In genomic region chr2:132022621-132023020, GRCm38 (mm10) we compare ENCODE assay signal across 14 mouse cellular contexts. TPM values are rescaled to one million over a fixed set of nuclear protein-coding genes. Genes with fewer than 3 reads are reported as not detected.
DNase-seq lines count a peak whose midpoint lies in the region; ATAC-seq and TF ChIP-seq lines count a peak whose summit lies in the region.
"Had no signal": no experiment of that assay in that cellular context is flagged by ENCODE, and none has a peak within 500 bp of the region (broad histone marks: within the 10 kb centered on the region; RNA-seq: fewer than 3 reads in every experiment).

No protein-coding gene starts in this region.

- H3K36me3 ChIP-seq in lung, embryonic 14.5 days (ENCODE audit: insufficient read depth), result no peaks in the 10 kb centered on the region
- peaks cover 3 to 59% of the 10 kb centered on the region in 2 experiments for H3K36me3 ChIP-seq in CH12.LX (replicated peaks in 1 of 2; ENCODE audit: control insufficient read depth in 1 of 2, insufficient read depth in 1 of 2, low read length in 1 of 2)
- H3K36me3 ChIP-seq in liver, postnatal 0 days (replicated peaks; ENCODE audit: insufficient read depth, low read length), result no peaks in the 10 kb centered on the region
- H3K36me3 ChIP-seq: hindbrain, embryonic 12.5 days had no signal

- H3K4me3 ChIP-seq in lung, embryonic 14.5 days (ENCODE audit: low read depth, low read length), result no peak overlapping the region
- H3K4me3 ChIP-seq in lung, adult 2 months (replicated peaks; ENCODE audit: extremely low read depth, low read depth, low read length), result no peak overlapping the region
- H3K4me3 ChIP-seq in CH12.LX (replicated peaks in 1 of 3; ENCODE audit: low read depth in 2 of 3, low read length in 2 of 3, poor library complexity in 1 of 3), result peak overlapping the region; percentile 43 to 63 (median 49)
- H3K4me3 ChIP-seq in liver, postnatal 0 days (ENCODE audit: low read depth, low read length), result no peak overlapping the region
- H3K4me3 ChIP-seq: erythroblast, embryonic 14.5 days; gastrocnemius, adult 2 months; hindbrain, embryonic 12.5 days had no signal

- no peak overlapping the region for H3K9ac ChIP-seq in lung, embryonic 14.5 days
- peak overlapping the region; percentile 47 for H3K9ac ChIP-seq in CH12.LX (ENCODE audit: insufficient read depth, low read depth)
- no peak overlapping the region for H3K9ac ChIP-seq in liver, postnatal 0 days (replicated peaks)
- H3K9ac ChIP-seq: hindbrain, embryonic 12.5 days had no signal

- H3K27ac ChIP-seq in lung, embryonic 14.5 days (ENCODE audit: low read depth), result no peak overlapping the region
- peak overlapping the region; percentile 99 for H3K27ac ChIP-seq in CH12.LX (ENCODE audit: insufficient read depth, low read depth)
- H3K27ac ChIP-seq in liver, postnatal 0 days (ENCODE audit: low read depth), result peak overlapping the region; percentile 73; the same call in 1 of the 2 replicates
- H3K27ac ChIP-seq: gastrocnemius, adult 2 months had no signal

- no peaks in the 10 kb centered on the region for H3K9me3 ChIP-seq in lung, embryonic 14.5 days (ENCODE audit: low read depth, low read length)
- no peaks in the 10 kb centered on the region for H3K9me3 ChIP-seq in CH12.LX (replicated peaks; ENCODE audit: low read length)
- H3K9me3 ChIP-seq in liver, postnatal 0 days (ENCODE audit: low read length), result no peaks in the 10 kb centered on the region
- H3K9me3 ChIP-seq: hindbrain, embryonic 12.5 days had no signal

- H3K27me3 ChIP-seq in lung, embryonic 14.5 days (ENCODE audit: insufficient read depth, low read length), result no peaks in the 10 kb centered on the region
- H3K27me3 ChIP-seq in CH12.LX (replicated peaks), result no peaks in the 10 kb centered on the region
- no peaks in the 10 kb centered on the region for H3K27me3 ChIP-seq in liver, postnatal 0 days (ENCODE audit: insufficient read depth, low read length)
- H3K27me3 ChIP-seq: hindbrain, embryonic 12.5 days had no signal

- peak; percentile 46 for DNase-seq in lung, embryonic 14.5 days
- no peak for DNase-seq in lung, adult 2 months
- peak; percentile 53 for DNase-seq in CH12.LX (ENCODE audit: extremely low read depth)
- no peak for DNase-seq in liver, postnatal 0 days
- peak; percentile 54 for DNase-seq in thymus, postnatal 0 days (ENCODE audit: low spot score)
- no peak for DNase-seq in layer of hippocampus, postnatal 10 days (ENCODE audit: low spot score in 2 of 2)
- no peak for DNase-seq in adrenal gland, postnatal 4 days (ENCODE audit: low spot score in 2 of 2)
- DNase-seq: adrenal gland, postnatal 25 days; cerebellum, postnatal 10 days; gastrocnemius, adult 2 months; left cerebral cortex, postnatal 4 days; midbrain, embryonic 14.5 days had no signal

- no peak for TF ChIP-seq POLR2A in lung, adult 2 months (IDR thresholded peaks at IDR 0.05; ENCODE audit: borderline replicate concordance, extremely low read depth, low read depth, low read length)
- 0 out of 2 replicates have a peak, but pooled peaks have one; percentile 29 for TF ChIP-seq POLR2A in CH12.LX (IDR thresholded peaks at IDR 0.05; ENCODE audit: low read depth, low read length)

- ATAC-seq in lung, embryonic 14.5 days (ENCODE audit: insufficient read depth), result no peak
- no peak for ATAC-seq in liver, postnatal 0 days

- dilution Hi-C loops in CH12.LX (cut with MboI; ENCODE audit: extremely low pct_ligation_motif_present, extremely low pct_unique_long_range_greater_than_20kb, low sequenced_read_pairs), result no loop called here

- in situ Hi-C loops in CH12.LX (cut with MboI; ENCODE audit: low pct_ligation_motif_present, low pct_unique_long_range_greater_than_20kb, low sequenced_read_pairs), result loop anchor here (5.0 kb wide), 1 partner anchor 35 kb away; no protein-coding TSS in a partner anchor

- no peak overlapping the region for H3K4me2 ChIP-seq in lung, embryonic 14.5 days
- peak overlapping the region; percentile 64 for H3K4me2 ChIP-seq in CH12.LX (ENCODE audit: insufficient read depth, low read depth, poor library complexity, severe bottlenecking)
- H3K4me2 ChIP-seq in liver, postnatal 0 days (ENCODE audit: low read depth, low read length), result peak overlapping the region; percentile 40; the same call in 1 of the 2 replicates
- H3K4me2 ChIP-seq: hindbrain, embryonic 12.5 days had no signal

- no peak for TF ChIP-seq RAD21 in CH12.LX (IDR thresholded peaks at IDR 0.05; ENCODE audit: low read depth, low read length)

- 63% methylated on average over 8 of the region's 8 CpGs for WGBS in lung, embryonic 14.5 days
- WGBS in lung, adult 2 months, result 45% methylated on average over 8 of the region's 8 CpGs
- 37% methylated on average over 8 of the region's 8 CpGs for WGBS in liver, postnatal 0 days (ENCODE audit: insufficient replicate concordance)

- peaks cover 76% of the 10 kb centered on the region for H3K79me2 ChIP-seq in CH12.LX (replicated peaks; ENCODE audit: control insufficient read depth, extremely low read depth, insufficient read depth, poor library complexity, severe bottlenecking)

- H3K4me1 ChIP-seq in lung, embryonic 14.5 days (ENCODE audit: insufficient read depth), result no peaks in the 10 kb centered on the region
- peaks cover 24% of the 10 kb centered on the region for H3K4me1 ChIP-seq in lung, adult 2 months (ENCODE audit: control insufficient read depth, insufficient read depth, low read length)
- peaks cover 26 to 93% of the 10 kb centered on the region in 2 experiments for H3K4me1 ChIP-seq in CH12.LX (ENCODE audit: control insufficient read depth in 1 of 2, insufficient read depth in 2 of 2)
- H3K4me1 ChIP-seq in liver, postnatal 0 days (ENCODE audit: insufficient read depth), result peaks cover 34% of the 10 kb centered on the region

- peak; percentile 39; the same call in 1 of the 2 replicates for TF ChIP-seq EP300 in CH12.LX (IDR thresholded peaks at IDR 0.05; ENCODE audit: low read length)
- TF ChIP-seq EP300 in liver, postnatal 0 days (IDR thresholded peaks at IDR 0.05; ENCODE audit: low read depth), result no peak

- no peak for TF ChIP-seq CTCF in lung, embryonic 14.5 days (IDR thresholded peaks at IDR 0.05; ENCODE audit: low read depth)
- TF ChIP-seq CTCF in lung, adult 2 months (IDR thresholded peaks at IDR 0.05; ENCODE audit: insufficient read depth, low read length), result no peak
- TF ChIP-seq CTCF in CH12.LX (conservative IDR thresholded peaks at IDR 0.05 in 1 of 2, IDR thresholded peaks at IDR 0.05 in 1 of 2; ENCODE audit: low read depth in 2 of 2, low read length in 2 of 2), result no peak
- TF ChIP-seq CTCF in liver, postnatal 0 days (IDR thresholded peaks at IDR 0.05; ENCODE audit: low read depth), result no peak

TF ChIP-seq in CH12.LX, 34 proteins besides CTCF, POLR2A, EP300 and RAD21:
- TF ChIP-seq USF1 (IDR thresholded peaks at IDR 0.05; ENCODE audit: low read depth, low read length) (no peak), RCOR1 (conservative IDR thresholded peaks at IDR 0.05; ENCODE audit: low read depth, low read length) (no peak), ELF1 (IDR thresholded peaks at IDR 0.05; ENCODE audit: low read depth, low read length) (0 out of 2 replicates have a peak, but pooled peaks have one; percentile 19), CHD2 (IDR thresholded peaks at IDR 0.05; ENCODE audit: low read length) (no peak), MXI1 (IDR thresholded peaks at IDR 0.05; ENCODE audit: low read depth, low read length) (peak; percentile 28; the same call in 1 of the 2 replicates), MAX (IDR thresholded peaks at IDR 0.05; ENCODE audit: low read length) (peak; percentile 46; the same call in 1 of the 2 replicates), NELFE (IDR thresholded peaks at IDR 0.05; ENCODE audit: low read depth, low read length) (peak; percentile 15; the same call in 1 of the 2 replicates), ETS1 (conservative IDR thresholded peaks at IDR 0.05; ENCODE audit: low read depth, low read length) (peak; percentile 51), HCFC1 (IDR thresholded peaks at IDR 0.05; ENCODE audit: low read depth, low read length) (no peak), MYC (IDR thresholded peaks at IDR 0.05; ENCODE audit: low read depth, low read length) (0 out of 2 replicates have a peak, but pooled peaks have one; percentile 59), MAFK (IDR thresholded peaks at IDR 0.05; ENCODE audit: insufficient replicate concordance, low read length) (no peak), SMC3 (IDR thresholded peaks at IDR 0.05; ENCODE audit: low read depth, low read length) (no peak), ZNF384 (IDR thresholded peaks at IDR 0.05; ENCODE audit: low read depth, low read length) (no peak), MEF2A (IDR thresholded peaks at IDR 0.05; ENCODE audit: borderline replicate concordance, low read depth, low read length) (peak; percentile 30; the same call in 1 of the 2 replicates), TCF12 (IDR thresholded peaks at IDR 0.05; ENCODE audit: low read depth, low read length) (0 out of 2 replicates have a peak, but pooled peaks have one; percentile 34), TBP (conservative IDR thresholded peaks at IDR 0.05; ENCODE audit: low read depth, low read length) (no peak), BHLHE40 (IDR thresholded peaks at IDR 0.05; ENCODE audit: low read depth, low read length) (peak; percentile 30; the same call in 1 of the 2 replicates), JUND (conservative IDR thresholded peaks at IDR 0.05; ENCODE audit: low read depth, low read length) (no peak), SIN3A (IDR thresholded peaks at IDR 0.05; ENCODE audit: low read length) (0 out of 2 replicates have a peak, but pooled peaks have one; percentile 50)

RNA-seq across cellular contexts. Expression of gene Rassf2, which starts 7.4 kb away (rescaled TPM):
- 15.8 and 15.9 TPM in 2 replicates for polyA plus RNA-seq in lung, embryonic 14.5 days (2014; fragmentation: Nextera tagmentation; extraction: Ambion mirVana)
- polyA plus RNA-seq in lung, adult 2 months (2012; rRNA removed), result 26.6 and 27.1 TPM in 2 replicates
- total RNA-seq in CH12.LX (2012; rRNA removed), result 44.4 and 45.3 TPM in 2 replicates
- 30.2 and 33.8 TPM in 2 replicates for total RNA-seq in CH12.LX (2014; rRNA removed)
- 60.4 and 61.5 TPM in 2 replicates for polyA plus RNA-seq in CH12.LX (2012; ENCODE audit: insufficient read length, low read depth)
- polyA plus RNA-seq in liver, postnatal 0 days (2015; fragmentation: Nextera tagmentation; extraction: Ambion mirVana), result 1.9 and 3.0 TPM in 2 replicates
- polyA plus RNA-seq in thymus, postnatal 0 days (2015; fragmentation: Nextera tagmentation; extraction: Ambion mirVana), result 25.1 and 27.6 TPM in 2 replicates
- total RNA-seq in layer of hippocampus, postnatal 10 days (2021), result 10 to 100 TPM; 37.4 to 39.8 TPM
- 10 to 100 TPM; 14.5 to 16.7 TPM for total RNA-seq in adrenal gland, postnatal 4 days (2021)

Comparison
In these comparisons a context has a peak if more than half of its experiments do, and no peak if none do; other contexts are left out.
1. DNase-seq: peak in lung, embryonic 14.5 days (single experiment), CH12.LX (single experiment) and thymus, postnatal 0 days (single experiment); none in lung, adult 2 months (single experiment), liver, postnatal 0 days (single experiment), layer of hippocampus, postnatal 10 days (0 of 2) and adrenal gland, postnatal 4 days (0 of 2).
2. H3K4me3 ChIP-seq: peak in CH12.LX (3 of 3); none in lung, embryonic 14.5 days (single experiment), lung, adult 2 months (single experiment) and liver, postnatal 0 days (single experiment).